Mouse (Mus musculus): ENCODE measurements around the gene 9130019O22Rik.

9130019O22Rik gene

DNA sequence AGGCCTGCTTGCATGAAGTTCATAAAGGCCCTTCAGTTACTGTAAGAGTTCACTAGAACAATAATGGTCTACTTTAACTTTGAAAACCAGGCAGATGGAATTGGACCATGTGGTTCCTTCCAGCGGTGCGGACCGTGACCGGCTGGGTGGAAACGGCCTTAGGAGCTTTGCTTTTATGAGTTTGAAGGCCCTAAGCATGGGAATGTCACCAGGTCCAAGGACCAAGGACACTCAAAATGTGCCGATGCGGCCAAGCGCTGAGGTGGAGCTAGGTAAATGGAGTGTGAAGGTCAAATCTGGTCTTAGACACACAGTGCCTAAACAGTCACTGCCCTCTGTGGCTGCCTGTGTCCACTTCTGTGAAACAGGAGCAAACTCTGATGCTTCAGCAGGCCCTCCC, 45.6 kb downstream of the 9130019O22Rik start:
- no peak for DNase-seq (ENCODE audit: low spot score in 2 of 2)

DNA sequence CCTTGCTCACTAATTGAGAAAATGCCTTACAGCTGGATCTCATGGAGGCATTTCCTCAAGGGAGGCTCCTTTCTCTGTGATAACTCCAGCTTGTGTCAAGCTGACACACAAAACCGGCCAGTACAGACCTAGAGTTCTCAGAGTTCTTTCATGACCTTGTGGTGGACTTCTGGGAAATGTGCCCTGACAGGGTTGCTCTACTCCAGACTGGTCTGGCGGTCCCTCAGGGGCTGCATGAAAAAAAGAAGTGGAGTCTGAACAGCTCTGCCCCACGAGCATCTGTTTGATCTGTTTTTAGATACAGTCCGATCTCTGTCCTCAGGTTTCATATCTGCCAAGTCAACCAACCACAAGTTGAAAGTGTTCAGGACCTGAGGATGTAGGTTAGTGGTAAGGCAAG, 49.3 kb downstream of the 9130019O22Rik start:
- DNase-seq (ENCODE audit: low spot score in 2 of 2) = no peak

DNA sequence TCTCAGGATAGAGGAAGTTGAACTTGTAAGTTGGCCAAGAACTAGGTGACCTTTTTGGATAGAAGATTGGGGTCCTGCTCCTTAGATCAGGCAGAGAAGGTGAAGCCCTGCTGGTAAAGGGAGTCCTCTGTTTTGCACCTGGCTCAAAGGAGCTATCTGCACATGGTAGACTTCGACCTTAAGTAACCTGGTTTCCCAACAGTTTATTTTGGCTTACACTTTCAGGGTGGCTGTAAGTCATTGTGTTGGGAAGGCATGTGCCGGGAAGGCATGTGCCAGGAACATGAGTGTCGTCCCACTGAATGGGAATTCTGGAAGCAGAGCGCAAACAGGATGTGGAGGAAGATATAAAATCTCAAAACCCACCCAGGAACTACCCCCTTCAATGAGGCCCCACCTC, 51.4 kb downstream of the 9130019O22Rik start:
- no peak for DNase-seq (ENCODE audit: low spot score in 2 of 2)

DNA sequence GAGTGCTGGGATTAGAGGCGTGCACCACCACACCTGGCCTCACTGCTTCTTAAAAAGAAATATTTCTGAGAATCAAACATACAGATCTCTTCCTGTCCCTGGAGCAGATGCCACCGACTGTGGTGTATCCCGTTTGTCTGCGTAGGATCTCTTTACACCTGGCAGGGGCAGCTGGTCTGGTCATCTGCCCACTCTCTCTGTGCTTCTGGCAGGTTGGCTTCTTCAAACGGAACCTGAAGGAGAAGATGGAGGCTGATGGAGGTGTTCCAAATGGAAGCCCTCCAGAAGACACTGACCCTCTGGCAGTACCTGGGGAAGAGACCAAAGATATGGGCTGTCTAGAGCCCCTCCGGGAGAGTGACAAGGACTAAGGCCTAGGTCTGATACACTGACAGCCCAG, 53.7 kb downstream of the 9130019O22Rik start:
- no peak for DNase-seq (ENCODE audit: low spot score in 2 of 2)

Measured in spleen, postnatal 14 days (tissue).